Mouse (Mus musculus) lung, postnatal 0 days (tissue): ENCODE data around the gene BC034090.
A peak's percentile ranks its signal among the peaks of the same experiment; 100 is the strongest.

ENCODE experiments used
- CTCF ChIP-seq: IDR thresholded peaks from 2 replicates; pipeline ENCODE4 v1.5.1; 2016; ENCODE audit warnings: antibody characterized with exemption, mild to moderate bottlenecking
- EP300 ChIP-seq: IDR thresholded peaks from 2 replicates; pipeline ENCODE4 v1.6.1; 2016; ENCODE audit warnings: antibody characterized with exemption, mild to moderate bottlenecking, control low read depth

GRCm38 (mm10) chr1:155243797-155244770, at the start of gene BC034090:
- TF ChIP-seq CTCF, result peak; percentile 6; the same call in 1 of the 2 replicates
- no peak for TF ChIP-seq EP300
